Mouse (Mus musculus): Measurements from ENCODE around the gene Plpp6. TPM values are rescaled to one million over a fixed set of nuclear protein-coding genes. Genes with fewer than 3 reads are reported as not detected.

Plpp6 gene
- polyA plus RNA-seq, 1 experiment from 2014 or later, result 7.1 TPM

GRCm38 (mm10) chr19:29014466-29015055 lies 50.8 kb downstream of the Plpp6 start:
- Histone ChIP-seq H3K27me3 (no peaks in the 10 kb centered on the region), H3K4me1 (replicated peaks) (0 out of 2 replicates have a peak, but pooled peaks cover 3% of the 10 kb centered on the region), H3K36me3 (peaks cover 50% of the 10 kb centered on the region), H3K4me2 (no peak overlapping the region), H3K4me3 (no peak overlapping the region), H3K9me3 (replicated peaks) (no peaks in the 10 kb centered on the region), H3K27ac (no peak overlapping the region), H3K9ac (no peak overlapping the region)
- WGBS, result 76% methylated on average over 5 of the region's 5 CpGs
- ATAC-seq (replicated peaks; ENCODE audit: insufficient number of reproducible peaks, insufficient read depth, low FRiP score, low read depth), result no peak

- no peaks in the 10 kb centered on the region for H3K9me3 ChIP-seq (replicated peaks)
- H3K4me1 ChIP-seq (replicated peaks), result 0 out of 2 replicates have a peak, but pooled peaks cover 3% of the 10 kb centered on the region
- WGBS, result 79% methylated on average over 8 of the region's 8 CpGs
- H3K4me2 ChIP-seq, result no peak overlapping the region
- ATAC-seq (replicated peaks; ENCODE audit: insufficient number of reproducible peaks, insufficient read depth, low FRiP score, low read depth), result no peak
- H3K27ac ChIP-seq, result no peak overlapping the region
- H3K36me3 ChIP-seq, result peaks cover 55% of the 10 kb centered on the region
- H3K4me3 ChIP-seq, result no peak overlapping the region
- no peaks in the 10 kb centered on the region for H3K27me3 ChIP-seq
- no peak overlapping the region for H3K9ac ChIP-seq
These were observed 51.9 kb downstream of the Plpp6 start for GRCm38 (mm10) chr19:29015410-29016203.

- Histone ChIP-seq H3K4me3 (no peak overlapping the region), H3K4me2 (no peak overlapping the region), H3K36me3 (peaks cover 58% of the 10 kb centered on the region), H3K9me3 (replicated peaks) (no peaks in the 10 kb centered on the region), H3K9ac (no peak overlapping the region), H3K4me1 (replicated peaks) (0 out of 2 replicates have a peak, but pooled peaks cover 3% of the 10 kb centered on the region), H3K27me3 (no peaks in the 10 kb centered on the region), H3K27ac (no peak overlapping the region)
- no peak for ATAC-seq (replicated peaks; ENCODE audit: insufficient number of reproducible peaks, insufficient read depth, low FRiP score, low read depth)
- WGBS, result 62% methylated on average over 5 of the region's 5 CpGs
These were observed 52.5 kb downstream of the Plpp6 start for GRCm38 (mm10) chr19:29016204-29016765.

Other genes starting within 250 kb of the Plpp6 start
- gene Slc1a1, start 128.9 kb upstream of the Plpp6 start, polyA plus RNA-seq (2015; fragmentation: Nextera tagmentation; extraction: Ambion mirVana), result 4.2 and 4.7 TPM in 2 replicates
- gene 4430402I18Rik, start 3.8 kb downstream of the Plpp6 start, polyA plus RNA-seq (2015; fragmentation: Nextera tagmentation; extraction: Ambion mirVana), result 7.9 and 11.4 TPM in 2 replicates
- gene Cdc37l1, start 26.4 kb downstream of the Plpp6 start, polyA plus RNA-seq (2015; fragmentation: Nextera tagmentation; extraction: Ambion mirVana), result 41.3 and 44.8 TPM in 2 replicates
- gene Ak3, start 84.0 kb downstream of the Plpp6 start, polyA plus RNA-seq (2015; fragmentation: Nextera tagmentation; extraction: Ambion mirVana), result 87.6 and 87.7 TPM in 2 replicates
- 14.2 and 25.7 TPM in 2 replicates for gene Rcl1, start 137.4 kb downstream of the Plpp6 start, polyA plus RNA-seq (2015; fragmentation: Nextera tagmentation; extraction: Ambion mirVana)

Data from heart, embryonic 15.5 days (tissue).